26 mouse cellular contexts compared by ENCODE assay signal in genomic region chr11:24618586-24618985, GRCm38 (mm10).
DNase-seq lines count a peak whose midpoint lies in the region; ATAC-seq and TF ChIP-seq lines count a peak whose summit lies in the region.
"Had no signal": no experiment of that assay in that cellular context is flagged by ENCODE, and none has a peak within 500 bp of the region (broad histone marks: within the 10 kb centered on the region; RNA-seq: fewer than 3 reads in every experiment).

No protein-coding gene starts in this region.

- no peak overlapping the region for H3K4me2 ChIP-seq in embryonic facial prominence, embryonic 14.5 days (ENCODE audit: low read depth, low read length)
- H3K4me2 ChIP-seq in heart, embryonic 12.5 days, result no peak overlapping the region
- H3K4me2 ChIP-seq in intestine, embryonic 15.5 days (replicated peaks), result no peak overlapping the region
- no peak overlapping the region for H3K4me2 ChIP-seq in intestine, postnatal 0 days (replicated peaks; ENCODE audit: low read depth)
- H3K4me2 ChIP-seq: embryonic facial prominence, embryonic 13.5 days; forebrain, embryonic 12.5 days; forebrain, embryonic 15.5 days had no signal

- no peaks in the 10 kb centered on the region for H3K27me3 ChIP-seq in embryonic facial prominence, embryonic 14.5 days (replicated peaks; ENCODE audit: control insufficient read depth, insufficient read depth, low read length)
- H3K27me3 ChIP-seq in embryonic facial prominence, embryonic 10.5 days (replicated peaks; ENCODE audit: low read depth, poor library complexity, severe bottlenecking), result no peaks in the 10 kb centered on the region
- no peaks in the 10 kb centered on the region for H3K27me3 ChIP-seq in heart, embryonic 12.5 days (replicated peaks)
- H3K27me3 ChIP-seq in intestine, embryonic 15.5 days (replicated peaks), result no peaks in the 10 kb centered on the region
- H3K27me3 ChIP-seq in intestine, postnatal 0 days (replicated peaks; ENCODE audit: control insufficient read depth, insufficient read depth, low read length), result no peaks in the 10 kb centered on the region
- H3K27me3 ChIP-seq: CH12.LX; embryonic facial prominence, embryonic 13.5 days; forebrain, embryonic 12.5 days; forebrain, embryonic 15.5 days; Patski had no signal

- H3K9me3 ChIP-seq in embryonic facial prominence, embryonic 14.5 days (ENCODE audit: control insufficient read depth, low read length), result no peaks in the 10 kb centered on the region
- no peaks in the 10 kb centered on the region for H3K9me3 ChIP-seq in embryonic facial prominence, embryonic 10.5 days
- no peaks in the 10 kb centered on the region for H3K9me3 ChIP-seq in heart, embryonic 12.5 days (replicated peaks)
- no peaks in the 10 kb centered on the region for H3K9me3 ChIP-seq in intestine, embryonic 15.5 days
- H3K9me3 ChIP-seq in intestine, postnatal 0 days (ENCODE audit: control insufficient read depth), result no peaks in the 10 kb centered on the region
- H3K9me3 ChIP-seq: embryonic facial prominence, embryonic 13.5 days; forebrain, embryonic 12.5 days; forebrain, embryonic 15.5 days; G1E had no signal

- peak; percentile 17 for DNase-seq in embryonic facial prominence, embryonic 14.5 days (ENCODE audit: low spot score)
- DNase-seq in embryonic facial prominence, embryonic 10.5 days (ENCODE audit: low spot score), result no peak
- DNase-seq in heart, adult 11 months, result peak; percentile 29
- DNase-seq in neural tube, embryonic 10.5 days (ENCODE audit: extremely low spot score, low spot score), result no peak
- no peak for DNase-seq in layer of hippocampus, adult 9-11 months
- DNase-seq: adrenal gland, adult 8-10 months; adrenal gland, postnatal 14 days; adrenal gland, postnatal 36 days; B cell, adult 2 months; cerebellum, adult 11-12 months; cerebellum, adult 2 months; cerebellum, adult 9-10 months; cerebellum, postnatal 10 days; cerebellum, postnatal 25 days; forebrain, postnatal 0 days had no signal

- TF ChIP-seq CTCF in intestine, postnatal 0 days (IDR thresholded peaks at IDR 0.05; ENCODE audit: low read depth), result no peak

- no peaks in the 10 kb centered on the region for H3K4me1 ChIP-seq in embryonic facial prominence, embryonic 14.5 days (ENCODE audit: control insufficient read depth, insufficient read depth, low read length)
- H3K4me1 ChIP-seq in embryonic facial prominence, embryonic 10.5 days, result peaks cover 2% of the 10 kb centered on the region
- peaks cover 5% of the 10 kb centered on the region for H3K4me1 ChIP-seq in heart, embryonic 12.5 days (replicated peaks)
- H3K4me1 ChIP-seq in intestine, embryonic 15.5 days (replicated peaks), result no peaks in the 10 kb centered on the region
- no peaks in the 10 kb centered on the region for H3K4me1 ChIP-seq in intestine, postnatal 0 days (replicated peaks; ENCODE audit: control insufficient read depth, insufficient read depth, low read length)
- H3K4me1 ChIP-seq: embryonic facial prominence, embryonic 13.5 days; forebrain, embryonic 12.5 days; forebrain, embryonic 15.5 days had no signal

- no peak overlapping the region for H3K27ac ChIP-seq in embryonic facial prominence, embryonic 14.5 days (replicated peaks; ENCODE audit: low read depth, low read length)
- no peak overlapping the region for H3K27ac ChIP-seq in embryonic facial prominence, embryonic 10.5 days (replicated peaks)
- H3K27ac ChIP-seq in heart, embryonic 12.5 days (ENCODE audit: poor library complexity, severe bottlenecking), result no peak overlapping the region
- no peak overlapping the region for H3K27ac ChIP-seq in intestine, embryonic 15.5 days
- H3K27ac ChIP-seq in intestine, postnatal 0 days (ENCODE audit: low read depth, low read length), result no peak overlapping the region
- H3K27ac ChIP-seq: embryonic facial prominence, embryonic 13.5 days; forebrain, embryonic 12.5 days; forebrain, embryonic 15.5 days had no signal

- 64% methylated on average over 2 of the region's 2 CpGs for WGBS in embryonic facial prominence, embryonic 14.5 days
- 74% methylated on average over 2 of the region's 2 CpGs for WGBS in embryonic facial prominence, embryonic 10.5 days
- 72% methylated on average over 2 of the region's 2 CpGs for WGBS in heart, embryonic 12.5 days
- WGBS in intestine, embryonic 15.5 days, result 46% methylated on average over 2 of the region's 2 CpGs
- 30% methylated on average over 2 of the region's 2 CpGs for WGBS in intestine, postnatal 0 days

- ATAC-seq in embryonic facial prominence, embryonic 14.5 days (ENCODE audit: low read depth), result no peak
- ATAC-seq in heart, embryonic 12.5 days (ENCODE audit: insufficient number of reproducible peaks, low FRiP score), result no peak
- peak; percentile 79 for ATAC-seq in intestine, embryonic 15.5 days
- ATAC-seq in intestine, postnatal 0 days, result peak; percentile 31; the same call in 1 of the 2 replicates
- ATAC-seq: activated CD4-positive, CD25-positive, alpha-beta regulatory T cell, adult 4 months; CD4-positive, CD25-positive, alpha-beta regulatory T cell, adult 4 months; forebrain, embryonic 15.5 days; forebrain, postnatal 0 days; Patski had no signal

- no peaks in the 10 kb centered on the region for H3K36me3 ChIP-seq in embryonic facial prominence, embryonic 14.5 days (ENCODE audit: control insufficient read depth, insufficient read depth, low read length)
- H3K36me3 ChIP-seq in embryonic facial prominence, embryonic 10.5 days (replicated peaks), result no peaks in the 10 kb centered on the region
- no peaks in the 10 kb centered on the region for H3K36me3 ChIP-seq in heart, embryonic 12.5 days
- H3K36me3 ChIP-seq in intestine, embryonic 15.5 days, result no peaks in the 10 kb centered on the region
- no peaks in the 10 kb centered on the region for H3K36me3 ChIP-seq in intestine, postnatal 0 days (ENCODE audit: control insufficient read depth, insufficient read depth)
- H3K36me3 ChIP-seq: embryonic facial prominence, embryonic 13.5 days; forebrain, embryonic 12.5 days; forebrain, embryonic 15.5 days; G1E had no signal

- H3K9ac ChIP-seq in embryonic facial prominence, embryonic 14.5 days (ENCODE audit: low read depth, low read length), result no peak overlapping the region
- H3K9ac ChIP-seq in heart, embryonic 12.5 days, result no peak overlapping the region
- no peak overlapping the region for H3K9ac ChIP-seq in intestine, embryonic 15.5 days
- no peak overlapping the region for H3K9ac ChIP-seq in intestine, postnatal 0 days (ENCODE audit: low read depth, low read length)
- H3K9ac ChIP-seq: embryonic facial prominence, embryonic 13.5 days; forebrain, embryonic 12.5 days; forebrain, embryonic 15.5 days; forebrain, postnatal 0 days had no signal

- no peak overlapping the region for H3K4me3 ChIP-seq in embryonic facial prominence, embryonic 14.5 days (ENCODE audit: low read depth, low read length)
- H3K4me3 ChIP-seq in embryonic facial prominence, embryonic 10.5 days, result no peak overlapping the region
- no peak overlapping the region for H3K4me3 ChIP-seq in heart, embryonic 12.5 days
- H3K4me3 ChIP-seq in intestine, embryonic 15.5 days (replicated peaks), result no peak overlapping the region
- no peak overlapping the region for H3K4me3 ChIP-seq in intestine, postnatal 0 days (ENCODE audit: low read depth, low read length)
- H3K4me3 ChIP-seq: embryonic facial prominence, embryonic 13.5 days; forebrain, embryonic 12.5 days; forebrain, embryonic 15.5 days had no signal

Comparison
In these comparisons a context has a peak if more than half of its experiments do, and no peak if none do; other contexts are left out.
1. DNase-seq: peak in embryonic facial prominence, embryonic 14.5 days (single experiment) and heart, adult 11 months (single experiment); none in embryonic facial prominence, embryonic 10.5 days (single experiment), neural tube, embryonic 10.5 days (single experiment) and layer of hippocampus, adult 9-11 months (single experiment).
2. ATAC-seq: peak in intestine, embryonic 15.5 days (single experiment) and intestine, postnatal 0 days (single experiment); none in embryonic facial prominence, embryonic 14.5 days (single experiment) and heart, embryonic 12.5 days (single experiment).